Mouse (Mus musculus) neural tube, embryonic 12.5 days (tissue): Measurements from ENCODE around the gene Rtraf. TPM values are rescaled to one million over a fixed set of nuclear protein-coding genes. Genes with fewer than 3 reads are reported as not detected.

ENCODE experiments used
- ATAC-seq: fragments of 200-750 bp; cut with Nextera tagmentation; 2 replicates; pipeline ENCODE4 v1.8.0; 2017; ENCODE audit warnings: low read depth, mild to moderate bottlenecking, moderate TSS enrichment, moderate library complexity; ENCODE audit not compliant: low FRiP score
- H3K27ac ChIP-seq: fragments of 300-500 bp; sonication (generic); 2 replicates; pipeline ENCODE4 v1.5.1; 2016
- H3K27me3 ChIP-seq: fragments of 300-500 bp; sonication (generic); replicated peaks from 2 replicates; pipeline ENCODE4 v1.6.1; 2016; ENCODE audit warnings: mild to moderate bottlenecking
- H3K36me3 ChIP-seq: fragments of 300-500 bp; sonication (generic); 2 replicates; pipeline ENCODE4 v1.6.1; 2016; ENCODE audit warnings: mild to moderate bottlenecking
- H3K4me1 ChIP-seq: fragments of 300-500 bp; sonication (generic); 2 replicates; pipeline ENCODE4 v1.6.1; 2016
- H3K4me2 ChIP-seq: fragments of 300-500 bp; sonication (generic); replicated peaks from 2 replicates; pipeline ENCODE4 v1.6.1; 2016; ENCODE audit warnings: mild to moderate bottlenecking
- H3K4me3 ChIP-seq: fragments of 300-500 bp; sonication (generic); 2 replicates; pipeline ENCODE4 v1.5.1; 2016
- H3K9ac ChIP-seq: fragments of 300-500 bp; sonication (generic); 2 replicates; pipeline ENCODE4 v1.6.1; 2016; ENCODE audit warnings: mild to moderate bottlenecking
- H3K9me3 ChIP-seq: fragments of 300-500 bp; sonication (generic); 2 replicates; pipeline ENCODE4 v1.6.1; 2016; ENCODE audit warnings: mild to moderate bottlenecking
- WGBS: fragments of 180-500 bp; shearing (Covaris S2); methylation state at CpG from one replicate; pipeline ENCODE4 v1.1.7; 2016; 5-methylcytosine and 5-hydroxymethylcytosine counted together
- polyA plus RNA-seq: library from polyadenylated mRNA; unstranded; fragments of >200 nt; fragmentation: Nextera tagmentation; extraction: Ambion mirVana; gene quantifications from 2 replicates; pipeline ENCODE4 v1.2.1, GENCODE M21; 2016

Rtraf gene
- polyA plus RNA-seq, 1 experiment from 2014 or later, result 231 TPM

DNA sequence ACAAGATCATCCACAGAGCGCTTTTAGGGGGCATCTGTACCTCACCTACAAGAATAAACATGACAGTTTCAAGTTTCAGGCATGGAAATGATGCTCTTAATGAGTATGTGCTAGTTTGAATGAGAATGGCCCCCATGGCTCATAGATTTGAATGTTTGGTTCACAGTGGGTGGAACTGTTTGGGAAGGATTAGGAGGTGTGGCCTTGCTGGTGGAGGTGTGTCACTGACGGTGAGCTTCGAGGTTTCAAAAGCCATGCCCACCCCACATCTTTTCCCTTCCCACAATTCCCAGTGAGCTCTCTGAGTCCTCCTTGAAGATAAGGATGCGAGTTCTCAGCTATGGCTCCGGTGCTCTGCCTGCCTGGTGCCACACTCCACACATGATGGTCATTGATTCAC is 1.9 kb downstream of the Rtraf start:
- H3K9me3 ChIP-seq, result no peaks in the 10 kb centered on the region
- no peak overlapping the region for H3K4me3 ChIP-seq
- H3K4me2 ChIP-seq, result no peak overlapping the region
- H3K9ac ChIP-seq, result no peak overlapping the region
- no peak for ATAC-seq
- no peaks in the 10 kb centered on the region for H3K27me3 ChIP-seq
- peaks cover 29% of the 10 kb centered on the region for H3K36me3 ChIP-seq
- no peak overlapping the region for H3K27ac ChIP-seq
- WGBS, result 97% methylated on average over 5 of the region's 5 CpGs
- peaks cover 20% of the 10 kb centered on the region for H3K4me1 ChIP-seq

GRCm38 (mm10) chr14:19817949-19818348 is 5.7 kb downstream of the Rtraf start:
- peaks cover 63% of the 10 kb centered on the region for H3K36me3 ChIP-seq
- H3K4me2 ChIP-seq, result no peak overlapping the region
- WGBS, result 24% methylated on average over 1 of the region's 1 CpGs
- H3K9me3 ChIP-seq, result no peaks in the 10 kb centered on the region
- H3K4me3 ChIP-seq, result no peak overlapping the region
- H3K27ac ChIP-seq, result no peak overlapping the region
- ATAC-seq, result no peak
- H3K4me1 ChIP-seq, result peaks cover 6% of the 10 kb centered on the region; the same call in 1 of the 2 replicates
- H3K9ac ChIP-seq, result no peak overlapping the region
- H3K27me3 ChIP-seq, result no peaks in the 10 kb centered on the region

DNA sequence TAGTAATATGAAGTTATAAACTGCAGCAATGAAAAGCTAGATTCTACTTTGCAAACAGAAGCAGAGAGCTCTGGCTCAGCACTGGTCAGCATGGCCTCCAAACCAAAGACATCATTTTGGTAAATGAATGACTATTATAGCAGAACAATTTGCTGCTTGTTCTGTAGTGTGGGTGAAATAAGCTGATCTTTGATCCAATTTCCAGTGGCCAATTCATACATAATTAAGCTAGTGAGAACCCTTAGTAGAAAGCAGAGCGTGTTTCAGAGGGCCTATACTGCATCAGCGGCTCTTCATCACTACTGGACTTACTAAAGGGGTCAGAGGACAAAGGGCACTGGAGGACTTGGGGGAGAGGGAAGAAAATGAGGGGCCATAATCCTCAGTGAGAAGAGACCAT is 10.6 kb downstream of the Rtraf start:
- Histone ChIP-seq H3K27ac (no peak overlapping the region), H3K4me1 (no peaks in the 10 kb centered on the region), H3K9me3 (no peaks in the 10 kb centered on the region), H3K9ac (no peak overlapping the region), H3K4me3 (no peak overlapping the region), H3K27me3 (no peaks in the 10 kb centered on the region), H3K36me3 (peaks cover 62% of the 10 kb centered on the region), H3K4me2 (no peak overlapping the region)
- ATAC-seq, result no peak
- 86% methylated on average over 2 of the region's 2 CpGs for WGBS

- Histone ChIP-seq H3K9ac (no peak overlapping the region), H3K27me3 (no peaks in the 10 kb centered on the region), H3K4me2 (no peak overlapping the region), H3K27ac (no peak overlapping the region), H3K4me1 (no peaks in the 10 kb centered on the region), H3K9me3 (no peaks in the 10 kb centered on the region), H3K36me3 (peaks cover 41% of the 10 kb centered on the region), H3K4me3 (no peak overlapping the region)
- ATAC-seq, result no peak
- 86% methylated on average over 10 of the region's 10 CpGs for WGBS
These were observed 13.7 kb downstream of the Rtraf start for GRCm38 (mm10) chr14:19809934-19810333.

- WGBS, result 93% methylated on average over 2 of the region's 2 CpGs
- Histone ChIP-seq H3K4me2 (no peak overlapping the region), H3K27ac (no peak overlapping the region), H3K9me3 (no peaks in the 10 kb centered on the region), H3K4me1 (no peaks in the 10 kb centered on the region), H3K4me3 (no peak overlapping the region), H3K27me3 (no peaks in the 10 kb centered on the region), H3K9ac (no peak overlapping the region), H3K36me3 (peaks cover 23% of the 10 kb centered on the region)
- no peak for ATAC-seq
These were observed 15.8 kb downstream of the Rtraf start for GRCm38 (mm10) chr14:19807858-19808257.

DNA sequence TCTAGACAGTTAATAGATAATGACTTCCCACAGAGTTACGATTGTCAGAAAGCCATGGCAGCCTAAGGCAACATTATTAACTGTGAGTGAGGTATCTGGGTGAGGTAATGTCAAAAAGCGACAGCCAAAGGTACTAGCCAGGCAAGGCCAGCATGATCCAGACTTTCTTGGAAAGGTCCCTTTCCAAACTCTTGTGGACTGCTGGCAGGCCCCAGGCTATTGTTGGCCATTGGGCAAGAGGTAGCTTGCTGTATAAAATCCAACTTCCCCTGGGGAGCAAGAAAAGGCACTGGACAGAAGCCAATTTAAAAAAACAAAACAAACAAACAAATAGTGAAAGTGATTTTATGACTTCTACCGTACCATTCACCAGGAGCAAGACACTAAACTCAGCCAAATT is 16.3 kb downstream of the Rtraf start:
- 76% methylated on average over 3 of the region's 3 CpGs for WGBS
- Histone ChIP-seq H3K27me3 (no peaks in the 10 kb centered on the region), H3K36me3 (peaks cover 18% of the 10 kb centered on the region), H3K4me2 (no peak overlapping the region), H3K9ac (no peak overlapping the region), H3K4me1 (no peaks in the 10 kb centered on the region), H3K9me3 (no peaks in the 10 kb centered on the region), H3K4me3 (no peak overlapping the region), H3K27ac (no peak overlapping the region)
- no peak for ATAC-seq

DNA sequence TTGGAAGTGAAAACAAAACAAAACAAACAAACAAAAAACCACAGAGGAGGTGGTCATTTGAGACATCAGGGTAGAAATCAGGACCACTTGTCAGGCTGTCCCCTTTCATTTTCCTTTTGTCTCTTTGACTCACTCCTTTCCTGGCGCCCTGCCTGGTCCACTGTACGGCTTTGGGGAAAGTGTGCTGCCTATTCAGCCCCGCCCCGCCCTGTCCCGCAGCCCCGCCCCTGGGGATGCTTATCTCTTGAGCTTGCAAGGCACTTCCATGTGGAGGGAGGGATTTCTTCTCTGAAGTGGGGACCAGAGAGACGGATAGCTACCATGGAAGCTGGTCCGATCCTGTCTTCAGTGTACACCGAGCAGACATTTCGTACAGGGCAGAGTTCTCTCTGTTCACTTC is 20.0 kb downstream of the Rtraf start:
- H3K9me3 ChIP-seq, result no peaks in the 10 kb centered on the region
- H3K9ac ChIP-seq, result no peak overlapping the region
- 63% methylated on average over 10 of the region's 10 CpGs for WGBS
- no peaks in the 10 kb centered on the region for H3K27me3 ChIP-seq
- no peak for ATAC-seq
- H3K4me1 ChIP-seq, result no peaks in the 10 kb centered on the region
- no peak overlapping the region for H3K4me3 ChIP-seq
- H3K4me2 ChIP-seq, result no peak overlapping the region
- H3K36me3 ChIP-seq, result no peaks in the 10 kb centered on the region
- H3K27ac ChIP-seq, result no peak overlapping the region

DNA sequence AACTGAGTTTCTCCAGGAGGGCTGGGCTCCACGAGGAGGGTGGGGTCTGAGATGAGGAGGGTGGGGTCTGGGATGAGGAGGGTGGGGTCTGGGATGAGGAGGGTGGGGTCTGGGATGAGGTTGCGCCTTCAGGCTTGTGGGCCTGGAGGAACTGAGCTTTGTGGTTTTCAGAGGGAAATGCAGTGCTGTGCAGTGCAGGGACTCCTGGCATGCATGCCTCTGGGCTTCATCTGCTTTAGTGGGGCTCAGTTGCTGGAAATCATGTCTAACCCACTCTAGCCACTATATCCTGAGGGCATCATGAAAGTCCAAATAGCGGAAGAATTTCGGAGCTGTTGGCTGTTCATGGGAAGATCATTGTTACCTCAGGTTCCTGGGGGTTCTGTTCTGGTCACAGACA is 20.4 kb downstream of the Rtraf start:
- H3K4me3 ChIP-seq, result no peak overlapping the region
- no peak for ATAC-seq

GRCm38 (mm10) chr14:19801474-19802215 is 22.0 kb downstream of the Rtraf start:
- Histone ChIP-seq H3K9me3 (no peaks in the 10 kb centered on the region), H3K27ac (no peak overlapping the region), H3K4me2 (no peak overlapping the region), H3K4me3 (no peak overlapping the region), H3K36me3 (no peaks in the 10 kb centered on the region), H3K27me3 (no peaks in the 10 kb centered on the region), H3K4me1 (no peaks in the 10 kb centered on the region), H3K9ac (no peak overlapping the region)
- WGBS, result 86% methylated on average over 8 of the region's 8 CpGs
- ATAC-seq, result no peak

More for the DNA sequence above, 20.4 kb downstream of the Rtraf start:
- Histone ChIP-seq H3K4me1 (no peaks in the 10 kb centered on the region), H3K9me3 (no peaks in the 10 kb centered on the region), H3K36me3 (no peaks in the 10 kb centered on the region), H3K4me2 (no peak overlapping the region), H3K27ac (no peak overlapping the region), H3K9ac (no peak overlapping the region), H3K27me3 (no peaks in the 10 kb centered on the region)
- 67% methylated on average over 4 of the region's 4 CpGs for WGBS

GRCm38 (mm10) chr14:19800485-19800884 is 23.1 kb downstream of the Rtraf start:
- Histone ChIP-seq H3K4me2 (no peak overlapping the region), H3K9me3 (no peaks in the 10 kb centered on the region), H3K4me3 (no peak overlapping the region), H3K36me3 (no peaks in the 10 kb centered on the region), H3K4me1 (no peaks in the 10 kb centered on the region), H3K27ac (no peak overlapping the region), H3K9ac (no peak overlapping the region), H3K27me3 (no peaks in the 10 kb centered on the region)
- WGBS, result 62% methylated on average over 2 of the region's 2 CpGs
- no peak for ATAC-seq

- no peak for ATAC-seq
- Histone ChIP-seq H3K4me2 (no peak overlapping the region), H3K4me3 (no peak overlapping the region), H3K27me3 (no peaks in the 10 kb centered on the region), H3K9ac (no peak overlapping the region), H3K36me3 (no peaks in the 10 kb centered on the region), H3K4me1 (no peaks in the 10 kb centered on the region), H3K9me3 (no peaks in the 10 kb centered on the region), H3K27ac (no peak overlapping the region)
- 92% methylated on average over 18 of the region's 18 CpGs for WGBS
These were observed 26.9 kb downstream of the Rtraf start for GRCm38 (mm10) chr14:19796541-19797304.

DNA sequence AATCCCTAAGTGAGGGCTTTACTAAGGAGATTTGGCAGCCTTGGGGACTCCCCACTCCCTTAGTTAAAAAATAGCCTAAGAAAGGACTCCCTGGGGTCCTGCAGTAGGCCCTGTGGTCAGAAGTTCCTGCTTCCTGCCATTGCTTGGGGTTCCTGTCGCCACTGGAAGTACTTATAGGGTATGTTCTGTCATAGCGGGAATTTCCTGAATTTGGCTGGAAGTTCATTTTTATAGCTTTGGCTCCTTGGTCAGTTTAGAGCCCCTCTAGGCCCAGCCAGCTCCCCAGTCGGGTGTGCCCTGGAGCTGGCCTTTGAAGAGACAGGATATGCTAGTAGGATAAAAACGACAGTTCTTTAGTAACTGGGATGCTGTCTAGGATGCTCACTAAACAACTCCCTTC is 28.7 kb downstream of the Rtraf start:
- H3K9ac ChIP-seq, result no peak overlapping the region
- no peak for ATAC-seq
- H3K27me3 ChIP-seq, result no peaks in the 10 kb centered on the region
- no peaks in the 10 kb centered on the region for H3K4me1 ChIP-seq
- 78% methylated on average over 4 of the region's 4 CpGs for WGBS
- no peak overlapping the region for H3K4me2 ChIP-seq
- H3K36me3 ChIP-seq, result no peaks in the 10 kb centered on the region
- no peak overlapping the region for H3K27ac ChIP-seq
- H3K9me3 ChIP-seq, result no peaks in the 10 kb centered on the region
- no peak overlapping the region for H3K4me3 ChIP-seq

DNA sequence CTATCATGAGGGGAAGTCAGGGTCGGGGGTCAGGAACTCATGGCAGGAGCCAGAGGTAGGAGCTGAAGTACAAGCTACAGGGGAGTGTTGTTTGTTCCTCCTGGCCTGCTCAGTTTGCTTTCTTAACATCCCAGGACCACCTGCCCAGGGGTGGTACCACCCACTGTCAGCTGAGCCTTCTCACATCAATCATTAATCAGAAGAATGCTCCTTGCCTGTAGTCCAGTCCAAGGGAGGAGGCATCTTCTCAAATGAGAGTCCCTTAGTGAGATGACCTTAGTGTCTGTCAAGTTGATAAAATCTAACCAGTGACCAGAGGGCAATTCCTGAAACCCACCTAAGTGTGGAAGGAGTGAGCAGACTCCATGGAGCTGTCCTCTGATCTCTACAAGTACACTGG is 35.2 kb downstream of the Rtraf start:
- 81% methylated on average over 1 of the region's 1 CpGs for whole genome bisulfite sequencing
- Histone ChIP-seq H3K4me3 (no peak overlapping the region), H3K36me3 (no peaks in the 10 kb centered on the region), H3K27me3 (no peaks in the 10 kb centered on the region), H3K4me2 (no peak overlapping the region), H3K9ac (no peak overlapping the region), H3K9me3 (no peaks in the 10 kb centered on the region), H3K27ac (no peak overlapping the region), H3K4me1 (no peaks in the 10 kb centered on the region)
- ATAC-seq, result no peak
